Mouse (Mus musculus): ENCODE measurements around the gene Zfp710.

The Zfp710 gene

GRCm38 (mm10) chr7:80058405-80059063 is 33.9 kb downstream of the Zfp710 start:
- no peak for DNase-seq

DNA sequence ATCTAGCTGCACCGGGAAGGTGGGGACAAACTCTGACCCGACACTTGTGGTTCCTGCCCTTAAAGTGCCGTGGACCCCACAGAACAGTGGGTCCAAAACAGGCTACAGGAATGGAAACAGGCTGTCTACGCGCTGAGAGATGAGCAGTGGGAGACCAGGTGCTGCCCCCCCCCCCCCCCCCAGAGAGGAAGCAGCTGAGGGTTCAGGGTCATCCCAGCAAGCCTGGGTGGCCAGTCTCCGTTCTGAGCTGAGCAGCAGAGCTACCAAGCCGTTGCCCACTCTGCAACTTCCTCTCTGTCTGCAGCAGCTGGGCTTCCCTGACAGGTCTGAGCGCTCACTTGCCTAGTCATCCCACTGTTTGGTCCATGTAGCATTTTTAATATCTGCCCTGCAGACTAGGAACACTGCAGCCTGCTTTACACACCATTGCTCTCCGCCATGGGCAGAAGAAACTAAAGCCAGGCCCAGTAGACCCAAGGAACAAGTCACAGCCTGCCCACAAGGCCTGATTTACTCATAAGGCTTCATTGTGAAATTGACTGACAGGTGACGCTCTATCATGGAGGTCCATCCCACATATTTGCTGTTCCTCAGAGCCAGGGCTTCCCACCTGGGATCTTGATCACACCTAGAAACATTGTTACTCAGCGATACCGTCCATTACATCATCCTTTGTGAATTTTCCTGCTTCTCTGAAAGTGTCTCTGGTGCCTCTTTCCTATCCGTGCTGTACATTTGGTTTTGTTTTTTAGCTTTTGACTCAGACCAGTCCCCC is 34.6 kb downstream of the Zfp710 start:
- DNase-seq, result no peak

DNA sequence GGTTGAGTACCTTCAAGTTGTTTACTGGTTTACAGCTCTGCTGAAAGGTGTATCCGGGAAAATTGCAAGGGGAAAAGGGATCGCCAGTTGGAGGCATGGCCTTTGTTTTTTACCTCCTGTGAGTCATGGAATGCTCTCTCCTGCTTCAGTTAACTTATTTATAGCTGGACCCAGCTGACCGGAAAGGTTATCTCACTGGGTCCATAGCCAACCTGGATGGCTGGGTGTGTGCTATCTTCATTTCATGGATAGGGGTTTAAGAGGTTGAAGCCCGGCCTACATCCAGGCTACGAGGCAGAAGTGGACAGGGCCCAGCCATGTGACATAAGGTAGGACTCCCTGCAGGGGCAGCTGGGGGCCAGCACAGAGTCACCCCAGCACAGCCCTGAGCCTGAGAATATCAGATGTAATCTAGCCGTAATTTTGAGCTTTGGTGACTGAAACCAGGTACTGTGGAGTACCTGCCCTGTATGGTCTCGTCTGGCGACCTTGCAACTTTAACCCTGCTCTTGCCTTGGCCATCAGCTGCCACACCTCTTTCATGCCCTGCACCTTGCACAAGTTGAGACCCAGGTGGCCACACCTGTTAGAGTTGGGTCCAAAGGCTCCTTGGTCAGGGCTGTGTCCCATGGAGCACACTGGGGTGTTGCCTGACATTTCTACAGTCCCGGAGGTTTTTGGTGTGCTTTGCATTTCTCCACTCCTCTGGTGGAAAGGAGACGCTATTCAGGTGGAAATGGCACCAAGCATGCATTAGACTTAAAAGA is 35.6 kb downstream of the Zfp710 start:
- DNase-seq, result no peak

DNA sequence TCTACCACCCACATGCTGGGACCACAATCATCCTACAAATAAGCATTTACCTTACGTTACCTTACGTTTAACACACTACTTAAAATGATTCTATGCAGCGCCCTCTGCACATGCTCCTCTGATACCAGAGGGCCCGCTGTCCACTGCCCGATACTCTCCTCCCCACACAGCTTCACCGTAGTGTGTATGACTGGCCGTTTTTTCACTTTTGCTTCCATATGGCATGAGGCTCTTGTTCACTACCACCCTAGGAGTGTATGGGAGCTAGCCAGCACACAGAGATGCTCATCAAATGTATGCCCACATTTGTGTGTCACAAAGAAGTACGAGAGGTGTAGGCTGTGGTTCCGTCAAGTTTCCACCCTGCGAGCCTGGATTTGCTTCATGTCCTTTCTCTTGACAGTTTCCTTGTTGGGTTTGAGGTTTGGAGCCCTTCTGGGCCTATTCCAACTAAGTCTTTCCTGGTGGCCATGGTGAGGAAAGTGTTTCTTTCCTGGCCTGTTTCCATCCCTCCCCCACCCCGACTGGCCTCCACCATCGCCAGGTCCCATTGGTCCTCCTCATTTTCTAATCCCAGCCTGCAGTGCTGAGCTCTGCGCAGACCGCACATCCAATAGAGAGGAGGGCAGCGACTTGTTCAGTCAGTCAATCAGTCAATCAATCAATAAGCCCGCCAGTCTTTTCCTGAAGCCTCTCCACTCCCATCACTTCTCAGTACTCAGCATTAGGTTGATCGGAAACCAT is 37.6 kb downstream of the Zfp710 start:
- DNase-seq, result no peak

GRCm38 (mm10) chr7:80063244-80063643 is 38.6 kb downstream of the Zfp710 start:
- no peak for DNase-seq

DNA sequence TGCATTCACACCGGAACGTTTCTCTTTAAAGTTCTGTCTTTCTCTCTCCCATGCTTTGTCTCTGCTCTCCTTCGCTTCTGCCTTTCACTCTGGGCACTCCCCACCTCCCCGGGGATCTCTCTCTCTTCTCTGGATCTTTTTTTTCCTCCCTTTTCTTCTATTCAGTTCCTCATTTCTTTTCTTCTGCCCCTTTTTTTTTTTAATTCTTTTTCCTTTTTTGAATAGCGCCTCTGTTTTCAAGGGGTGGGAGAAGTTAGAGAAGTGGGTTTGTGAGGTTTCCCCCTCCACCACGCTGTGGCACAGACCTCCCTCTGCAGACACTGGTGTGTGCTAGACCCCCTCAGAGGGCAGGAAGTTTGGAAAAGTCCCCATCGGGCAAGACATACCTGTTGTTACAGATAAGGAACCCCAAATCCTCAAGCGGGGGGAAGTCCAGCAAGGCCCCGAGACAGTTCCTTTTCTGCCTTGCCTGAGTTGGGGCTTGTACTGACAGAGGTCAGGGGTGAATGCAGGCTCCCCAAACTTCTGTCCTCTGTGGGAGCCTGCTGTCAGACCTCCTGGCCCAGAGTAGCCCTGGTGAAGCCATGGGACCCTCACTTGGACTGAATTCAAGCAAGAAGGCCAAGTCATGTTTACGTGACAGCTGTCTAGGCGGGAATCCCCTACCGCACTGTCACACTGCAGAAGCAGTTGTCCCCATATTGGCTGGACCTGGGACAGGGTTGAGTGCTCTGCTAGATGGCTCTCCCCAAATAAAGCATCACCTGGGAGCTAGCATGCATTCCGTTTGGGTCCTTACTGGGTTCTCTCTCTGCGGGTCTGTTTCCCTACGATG is 39.5 kb downstream of the Zfp710 start:
- no peak for DNase-seq

DNA sequence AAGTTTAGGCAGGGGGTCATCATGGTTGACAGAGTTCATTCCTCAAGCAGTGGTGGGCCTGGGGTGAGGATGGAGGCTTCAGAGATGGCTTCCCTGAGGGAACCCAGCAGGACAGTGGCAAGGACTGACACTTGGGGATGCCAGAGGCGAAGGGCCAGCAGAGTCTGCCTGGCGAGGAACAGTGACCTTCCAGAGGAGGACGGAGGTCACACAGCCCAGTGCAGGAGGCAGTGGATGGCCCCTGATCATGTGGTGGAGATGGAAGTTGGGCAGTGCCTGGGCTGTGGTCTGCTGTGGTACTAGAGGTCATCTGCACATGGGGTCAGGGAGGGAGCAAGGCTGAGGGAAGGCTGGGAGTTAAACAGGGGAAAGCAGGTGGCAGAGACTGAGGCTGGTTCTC is 40.6 kb downstream of the Zfp710 start:
- DNase-seq, result no peak

DNA sequence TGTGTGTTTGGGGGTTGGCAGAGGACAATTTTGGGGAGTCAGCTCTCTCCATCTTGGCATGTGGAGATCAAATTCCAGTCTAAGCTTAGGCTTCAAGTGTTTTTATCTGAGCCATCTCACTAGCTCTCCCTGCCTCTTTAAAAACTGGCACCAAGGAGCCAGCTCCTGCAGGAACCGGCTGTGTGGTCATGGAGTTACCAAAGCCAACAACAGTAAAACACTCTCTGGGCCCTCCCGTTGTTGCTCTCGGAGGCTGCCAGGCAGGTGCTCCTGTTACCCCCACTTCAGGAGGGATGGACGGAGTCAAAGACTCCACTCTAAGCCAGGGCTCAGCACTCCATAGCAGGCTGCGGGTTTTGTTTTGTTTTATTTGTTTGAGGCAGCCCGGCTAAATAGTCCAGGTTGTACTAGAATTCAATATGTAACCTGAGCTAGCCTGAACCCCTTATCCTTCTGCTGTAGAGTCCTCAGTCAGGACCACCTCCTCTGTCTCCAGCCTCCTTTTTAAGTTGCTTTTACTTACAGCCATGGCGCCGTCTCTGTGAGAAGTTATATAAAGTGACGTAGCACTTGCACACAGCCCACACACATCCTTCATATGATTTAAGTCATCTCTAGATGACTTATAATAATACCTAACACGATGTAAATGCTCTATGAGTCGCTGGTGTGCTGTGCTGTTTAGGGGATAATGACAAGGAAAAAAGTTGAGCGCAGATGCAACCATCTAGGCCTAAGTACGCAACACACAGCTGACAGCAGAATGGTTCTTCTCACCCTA is 42.3 kb downstream of the Zfp710 start:
- no peak for DNase-seq

DNA sequence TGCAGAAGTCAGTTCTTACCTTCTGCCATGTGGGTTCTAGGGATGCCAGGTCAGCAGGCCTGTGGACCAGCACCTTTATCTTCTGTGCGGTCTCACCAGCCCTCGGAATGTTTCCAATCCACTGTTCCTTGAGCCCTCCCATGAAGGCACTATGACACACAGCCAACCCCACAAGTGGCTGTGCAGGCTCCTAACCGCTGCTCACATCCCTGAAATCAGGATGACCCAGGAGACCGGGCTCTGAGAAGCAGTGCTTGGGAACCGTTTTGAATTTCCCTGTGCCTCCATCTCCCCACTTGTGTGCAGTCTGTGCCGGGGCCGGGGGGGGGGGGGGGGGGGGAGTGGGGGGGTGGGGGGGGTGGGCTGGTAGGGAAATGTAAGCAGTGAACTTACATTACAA is 43.7 kb downstream of the Zfp710 start:
- DNase-seq, result no peak

DNA sequence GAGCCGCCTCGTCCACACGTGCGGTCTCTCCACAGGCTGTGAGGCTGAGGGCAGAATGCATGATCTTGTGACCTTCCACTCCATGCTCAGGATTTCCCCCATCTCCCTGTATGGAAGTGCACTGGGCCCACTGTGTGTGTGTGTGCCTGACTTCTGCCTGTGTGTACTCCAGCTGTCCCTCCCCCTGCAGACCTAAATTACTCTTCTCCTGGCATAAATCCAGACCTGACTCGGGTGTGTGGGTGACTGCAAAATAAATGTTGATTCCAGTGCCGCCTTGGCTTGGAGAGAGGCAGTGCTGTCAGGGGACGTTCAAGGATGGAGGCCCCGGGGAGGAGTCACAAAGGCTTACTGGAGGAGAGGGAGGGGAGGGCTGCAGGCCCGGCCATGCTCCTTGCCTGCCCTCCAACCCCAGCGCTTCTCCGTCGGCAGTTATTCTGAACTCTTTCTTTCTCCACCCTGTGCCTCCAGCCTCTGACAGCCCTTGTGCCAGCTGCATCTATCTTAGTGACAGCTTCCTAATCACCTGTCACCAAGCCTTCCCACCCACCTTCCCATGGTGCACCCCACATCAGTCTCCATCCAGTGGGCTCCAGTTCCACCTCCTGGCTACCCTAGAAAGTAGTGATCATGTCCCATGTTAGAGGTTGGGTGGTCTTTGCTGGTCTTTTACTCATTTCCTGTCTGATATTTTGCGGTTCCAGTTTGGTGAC is 45.2 kb downstream of the Zfp710 start:
- DNase-seq, result no peak

- no peak for DNase-seq
Observed at GRCm38 (mm10) chr7:80071209-80071608, 46.6 kb downstream of the Zfp710 start.

DNA sequence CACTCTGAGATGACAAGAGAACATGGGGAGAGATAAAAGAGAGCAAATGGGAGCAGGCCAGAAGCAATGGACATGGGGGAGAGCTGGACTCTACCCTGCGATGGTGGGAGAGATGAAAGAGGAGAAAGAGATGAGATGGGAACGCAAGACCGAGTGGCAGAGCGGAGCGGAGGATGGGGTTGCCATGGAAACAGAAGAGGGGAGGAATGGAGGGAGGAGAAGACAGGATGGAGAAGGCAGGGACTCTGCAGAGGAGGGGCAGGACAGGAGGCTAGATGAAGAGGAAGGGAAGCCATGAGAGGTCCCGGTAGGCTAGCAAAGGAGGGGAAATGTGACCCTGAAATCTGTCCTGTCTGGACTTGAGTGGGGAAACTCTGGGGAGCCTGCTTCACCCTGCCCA is 47.7 kb downstream of the Zfp710 start:
- no peak for DNase-seq

GRCm38 (mm10) chr7:80073506-80073905 is 48.9 kb downstream of the Zfp710 start:
- DNase-seq, result no peak

- DNase-seq, result no peak
Observed at GRCm38 (mm10) chr7:80074921-80075441, 50.4 kb downstream of the Zfp710 start.

DNA sequence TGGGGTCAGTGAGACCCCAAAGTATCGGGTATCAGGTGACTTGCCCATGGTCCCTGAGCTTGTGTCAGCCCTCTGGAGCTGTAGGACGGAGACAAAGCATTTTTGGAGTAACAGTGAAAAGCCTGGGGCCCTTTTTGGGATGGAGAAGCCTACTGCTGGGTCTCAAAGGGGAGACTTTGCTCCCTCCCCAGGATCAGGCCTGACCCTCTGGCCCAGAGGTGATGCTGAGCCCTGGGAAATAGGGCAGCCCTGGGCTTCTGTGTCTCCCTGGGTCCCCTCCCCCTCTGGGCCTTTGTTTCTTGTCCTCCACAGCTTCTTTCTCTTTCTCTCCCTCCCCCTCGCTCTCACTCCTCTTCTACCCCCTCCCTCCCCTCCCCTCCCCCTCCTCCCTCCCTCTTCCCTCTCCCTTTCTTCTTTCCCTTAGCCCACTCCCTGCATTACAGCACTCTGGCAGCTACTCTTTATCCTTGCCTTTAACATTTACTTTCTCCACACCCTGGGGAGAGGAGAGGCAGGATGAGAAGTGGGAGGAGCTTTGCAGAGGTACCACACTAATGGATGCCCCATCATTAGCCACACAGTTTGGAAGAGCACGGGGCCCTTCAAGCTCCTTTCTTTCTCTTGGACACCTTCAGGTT is 51.5 kb downstream of the Zfp710 start:
- DNase-seq, result no peak

GRCm38 (mm10) chr7:80076961-80077716 is 52.5 kb downstream of the Zfp710 start:
- DNase-seq, result no peak

DNA sequence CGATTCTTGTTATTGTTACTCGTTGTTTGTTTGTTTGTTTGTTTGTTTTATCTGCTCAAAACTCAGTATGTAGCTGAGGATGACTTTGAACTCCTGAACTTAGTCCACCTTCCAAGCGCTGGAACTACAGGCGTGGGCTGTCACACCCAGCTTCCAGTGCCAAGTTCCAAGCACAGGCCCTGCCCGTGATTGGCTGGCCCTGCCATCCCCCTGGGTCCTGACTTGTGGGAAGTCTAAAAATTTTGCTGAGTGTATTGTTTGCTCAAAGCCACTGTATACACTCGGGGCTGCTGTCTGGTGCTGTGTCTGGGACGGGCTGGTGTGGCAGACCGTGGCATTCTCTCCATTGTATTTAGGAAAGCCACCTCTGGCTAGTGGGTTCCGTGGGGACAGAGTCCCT is 53.2 kb downstream of the Zfp710 start:
- no peak for DNase-seq

GRCm38 (mm10) chr7:80078792-80079301 is 54.2 kb downstream of the Zfp710 start:
- peak; percentile 80 for DNase-seq

Measured in cerebellum, adult 11 months (tissue).